Mouse (Mus musculus): ENCODE data around the gene Gpr39. TPM values are rescaled to one million over a fixed set of nuclear protein-coding genes. Genes with fewer than 3 reads are reported as not detected.

Gpr39 gene
- polyA plus RNA-seq, 1 experiment from 2014 or later = 4.9 TPM

GRCm38 (mm10) chr1:125679522-125680077 is 2.8 kb downstream of the Gpr39 start:
- peaks cover 3% of the 10 kb centered on the region; the same call in 1 of the 2 replicates for H3K4me1 ChIP-seq (replicated peaks; ENCODE audit: control insufficient read depth, insufficient read depth, low read length)
- H3K9me3 ChIP-seq (ENCODE audit: control insufficient read depth, low read length) = no peaks in the 10 kb centered on the region
- ATAC-seq (replicated peaks; ENCODE audit: low FRiP score) = no peak
- no peak for DNase-seq (ENCODE audit: low spot score)
- peak overlapping the region; percentile 22 for H3K4me2 ChIP-seq
- H3K9ac ChIP-seq (ENCODE audit: low read depth, low read length) = no peak overlapping the region
- H3K36me3 ChIP-seq (ENCODE audit: control insufficient read depth, insufficient read depth, low read length) = no peaks in the 10 kb centered on the region
- 67% methylated on average over 4 of the region's 4 CpGs for WGBS
- no peak overlapping the region for H3K27ac ChIP-seq (ENCODE audit: low read depth, low read length)
- H3K4me3 ChIP-seq (ENCODE audit: low read depth, low read length) = no peak overlapping the region
- H3K27me3 ChIP-seq (replicated peaks; ENCODE audit: control insufficient read depth, insufficient read depth, low read length) = no peaks in the 10 kb centered on the region

GRCm38 (mm10) chr1:125684423-125684822 is 7.6 kb downstream of the Gpr39 start:
- Histone ChIP-seq H3K9ac (ENCODE audit: low read depth, low read length) (no peak overlapping the region), H3K27ac (ENCODE audit: low read depth, low read length) (no peak overlapping the region), H3K4me3 (ENCODE audit: low read depth, low read length) (no peak overlapping the region), H3K4me1 (replicated peaks; ENCODE audit: control insufficient read depth, insufficient read depth, low read length) (no peaks in the 10 kb centered on the region), H3K36me3 (ENCODE audit: control insufficient read depth, insufficient read depth, low read length) (no peaks in the 10 kb centered on the region), H3K9me3 (ENCODE audit: control insufficient read depth, low read length) (no peaks in the 10 kb centered on the region), H3K27me3 (replicated peaks; ENCODE audit: control insufficient read depth, insufficient read depth, low read length) (no peaks in the 10 kb centered on the region), H3K4me2 (no peak overlapping the region)
- 57% methylated on average over 3 of the region's 3 CpGs for WGBS
- no peak for ATAC-seq (replicated peaks; ENCODE audit: low FRiP score)
- DNase-seq (ENCODE audit: low spot score) = no peak

- no peak overlapping the region for H3K27ac ChIP-seq (ENCODE audit: low read depth, low read length)
- H3K27me3 ChIP-seq (replicated peaks; ENCODE audit: control insufficient read depth, insufficient read depth, low read length) = no peaks in the 10 kb centered on the region
- H3K4me2 ChIP-seq = no peak overlapping the region
- H3K36me3 ChIP-seq (ENCODE audit: control insufficient read depth, insufficient read depth, low read length) = no peaks in the 10 kb centered on the region
- 76% methylated on average over 1 of the region's 1 CpGs for WGBS
- no peak for DNase-seq (ENCODE audit: low spot score)
- H3K9me3 ChIP-seq (ENCODE audit: control insufficient read depth, low read length) = no peaks in the 10 kb centered on the region
- no peak overlapping the region for H3K9ac ChIP-seq (ENCODE audit: low read depth, low read length)
- ATAC-seq (replicated peaks; ENCODE audit: low FRiP score) = no peak
- no peaks in the 10 kb centered on the region for H3K4me1 ChIP-seq (replicated peaks; ENCODE audit: control insufficient read depth, insufficient read depth, low read length)
- no peak overlapping the region for H3K4me3 ChIP-seq (ENCODE audit: low read depth, low read length)
These were observed 8.5 kb downstream of the Gpr39 start for GRCm38 (mm10) chr1:125685304-125685703.

- 80% methylated on average over 13 of the region's 13 CpGs for WGBS
- H3K4me3 ChIP-seq (ENCODE audit: low read depth, low read length) = no peak overlapping the region
- DNase-seq (ENCODE audit: low spot score) = no peak
- H3K4me2 ChIP-seq = no peak overlapping the region
- no peaks in the 10 kb centered on the region for H3K27me3 ChIP-seq (replicated peaks; ENCODE audit: control insufficient read depth, insufficient read depth, low read length)
- H3K4me1 ChIP-seq (replicated peaks; ENCODE audit: control insufficient read depth, insufficient read depth, low read length) = no peaks in the 10 kb centered on the region
- no peaks in the 10 kb centered on the region for H3K9me3 ChIP-seq (ENCODE audit: control insufficient read depth, low read length)
- no peak overlapping the region for H3K9ac ChIP-seq (ENCODE audit: low read depth, low read length)
- no peak overlapping the region for H3K27ac ChIP-seq (ENCODE audit: low read depth, low read length)
- H3K36me3 ChIP-seq (ENCODE audit: control insufficient read depth, insufficient read depth, low read length) = no peaks in the 10 kb centered on the region
- no peak for ATAC-seq (replicated peaks; ENCODE audit: low FRiP score)
These were observed 11.1 kb downstream of the Gpr39 start for GRCm38 (mm10) chr1:125687701-125688420.

- H3K36me3 ChIP-seq (ENCODE audit: control insufficient read depth, insufficient read depth, low read length) = no peaks in the 10 kb centered on the region
- no peaks in the 10 kb centered on the region for H3K4me1 ChIP-seq (replicated peaks; ENCODE audit: control insufficient read depth, insufficient read depth, low read length)
- no peaks in the 10 kb centered on the region for H3K9me3 ChIP-seq (ENCODE audit: control insufficient read depth, low read length)
- no peak for DNase-seq (ENCODE audit: low spot score)
- no peak overlapping the region for H3K27ac ChIP-seq (ENCODE audit: low read depth, low read length)
- H3K9ac ChIP-seq (ENCODE audit: low read depth, low read length) = no peak overlapping the region
- H3K4me2 ChIP-seq = no peak overlapping the region
- H3K4me3 ChIP-seq (ENCODE audit: low read depth, low read length) = no peak overlapping the region
- no peak for ATAC-seq (replicated peaks; ENCODE audit: low FRiP score)
- H3K27me3 ChIP-seq (replicated peaks; ENCODE audit: control insufficient read depth, insufficient read depth, low read length) = no peaks in the 10 kb centered on the region
These were observed 16.7 kb downstream of the Gpr39 start for GRCm38 (mm10) chr1:125693541-125693940.

GRCm38 (mm10) chr1:125694338-125694737 is 17.5 kb downstream of the Gpr39 start:
- 56% methylated on average over 5 of the region's 5 CpGs for WGBS
- peak; percentile 77 for ATAC-seq (replicated peaks; ENCODE audit: low FRiP score)
- H3K9me3 ChIP-seq (ENCODE audit: control insufficient read depth, low read length) = no peaks in the 10 kb centered on the region
- no peak overlapping the region for H3K27ac ChIP-seq (ENCODE audit: low read depth, low read length)
- DNase-seq (ENCODE audit: low spot score) = no peak
- no peaks in the 10 kb centered on the region for H3K36me3 ChIP-seq (ENCODE audit: control insufficient read depth, insufficient read depth, low read length)
- H3K4me3 ChIP-seq (ENCODE audit: low read depth, low read length) = no peak overlapping the region
- H3K27me3 ChIP-seq (replicated peaks; ENCODE audit: control insufficient read depth, insufficient read depth, low read length) = no peaks in the 10 kb centered on the region
- H3K9ac ChIP-seq (ENCODE audit: low read depth, low read length) = no peak overlapping the region
- no peaks in the 10 kb centered on the region for H3K4me1 ChIP-seq (replicated peaks; ENCODE audit: control insufficient read depth, insufficient read depth, low read length)
- H3K4me2 ChIP-seq = no peak overlapping the region

- 76% methylated on average over 4 of the region's 4 CpGs for WGBS
These were observed 24.4 kb downstream of the Gpr39 start for GRCm38 (mm10) chr1:125701101-125701590.

GRCm38 (mm10) chr1:125701773-125702172 is 25.0 kb downstream of the Gpr39 start:
- no peaks in the 10 kb centered on the region for H3K4me1 ChIP-seq (replicated peaks; ENCODE audit: control insufficient read depth, insufficient read depth, low read length)
- H3K27ac ChIP-seq (ENCODE audit: low read depth, low read length) = no peak overlapping the region
- H3K36me3 ChIP-seq (ENCODE audit: control insufficient read depth, insufficient read depth, low read length) = no peaks in the 10 kb centered on the region
- H3K4me3 ChIP-seq (ENCODE audit: low read depth, low read length) = no peak overlapping the region
- no peak overlapping the region for H3K4me2 ChIP-seq
- DNase-seq (ENCODE audit: low spot score) (no peak), ATAC-seq (replicated peaks; ENCODE audit: low FRiP score) (no peak)
- no peak overlapping the region for H3K9ac ChIP-seq (ENCODE audit: low read depth, low read length)
- H3K9me3 ChIP-seq (ENCODE audit: control insufficient read depth, low read length) = no peaks in the 10 kb centered on the region
- WGBS = 82% methylated on average over 7 of the region's 7 CpGs
- H3K27me3 ChIP-seq (replicated peaks; ENCODE audit: control insufficient read depth, insufficient read depth, low read length) = no peaks in the 10 kb centered on the region

More at GRCm38 (mm10) chr1:125701101-125701590, 24.4 kb downstream of the Gpr39 start:
- Histone ChIP-seq H3K4me3 (ENCODE audit: low read depth, low read length) (no peak overlapping the region), H3K4me1 (replicated peaks; ENCODE audit: control insufficient read depth, insufficient read depth, low read length) (no peaks in the 10 kb centered on the region), H3K36me3 (ENCODE audit: control insufficient read depth, insufficient read depth, low read length) (no peaks in the 10 kb centered on the region), H3K27me3 (replicated peaks; ENCODE audit: control insufficient read depth, insufficient read depth, low read length) (no peaks in the 10 kb centered on the region), H3K9me3 (ENCODE audit: control insufficient read depth, low read length) (no peaks in the 10 kb centered on the region), H3K27ac (ENCODE audit: low read depth, low read length) (no peak overlapping the region), H3K4me2 (no peak overlapping the region), H3K9ac (ENCODE audit: low read depth, low read length) (no peak overlapping the region)
- no peak for ATAC-seq (replicated peaks; ENCODE audit: low FRiP score)
- DNase-seq (ENCODE audit: low spot score) = no peak

- ATAC-seq (replicated peaks; ENCODE audit: low FRiP score) = no peak
- Histone ChIP-seq H3K9me3 (ENCODE audit: control insufficient read depth, low read length) (no peaks in the 10 kb centered on the region), H3K27me3 (replicated peaks; ENCODE audit: control insufficient read depth, insufficient read depth, low read length) (no peaks in the 10 kb centered on the region), H3K36me3 (ENCODE audit: control insufficient read depth, insufficient read depth, low read length) (no peaks in the 10 kb centered on the region), H3K4me3 (ENCODE audit: low read depth, low read length) (no peak overlapping the region), H3K9ac (ENCODE audit: low read depth, low read length) (no peak overlapping the region), H3K4me2 (no peak overlapping the region), H3K27ac (ENCODE audit: low read depth, low read length) (no peak overlapping the region), H3K4me1 (replicated peaks; ENCODE audit: control insufficient read depth, insufficient read depth, low read length) (no peaks in the 10 kb centered on the region)
- no peak for DNase-seq (ENCODE audit: low spot score)
- WGBS = 81% methylated on average over 8 of the region's 8 CpGs
These were observed 25.5 kb downstream of the Gpr39 start for GRCm38 (mm10) chr1:125702326-125702725.
